Mouse (Mus musculus): Measurements from ENCODE around the gene Slc34a2. TPM values are rescaled to one million over a fixed set of nuclear protein-coding genes. Genes with fewer than 3 reads are reported as not detected.

Gene Slc34a2
- polyA plus RNA-seq, 2 experiments = 0.03 to 0.18 TPM

DNA sequence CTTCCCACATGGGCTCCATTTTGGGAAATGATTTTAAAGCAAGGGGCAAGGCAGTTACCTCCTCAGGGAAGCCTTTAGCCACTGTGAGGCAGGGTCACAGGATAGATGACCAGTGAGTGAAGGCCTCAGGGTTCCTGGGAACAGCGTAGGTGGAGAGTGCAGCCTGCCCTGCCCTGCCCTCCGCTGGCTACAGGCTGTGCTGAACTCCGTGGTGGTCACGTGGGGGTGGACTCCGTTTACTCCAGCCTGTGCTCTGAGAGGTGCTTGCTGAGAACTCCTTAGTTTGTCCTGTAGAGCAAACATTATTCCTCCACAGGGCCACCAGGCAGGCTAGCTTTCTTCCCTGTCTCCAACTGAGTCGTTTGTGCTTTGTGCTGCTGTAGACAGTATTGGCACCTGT lies 10.1 kb downstream of the Slc34a2 start:
- Histone ChIP-seq H3K9ac (ENCODE audit: low read depth, low read length, severe bottlenecking) (no peak overlapping the region), H3K4me1 (ENCODE audit: control insufficient read depth, insufficient read depth, low read length) (no peaks in the 10 kb centered on the region), H3K27me3 (ENCODE audit: control insufficient read depth, insufficient read depth, low read length) (peaks cover 19% of the 10 kb centered on the region; the same call in 1 of the 2 replicates), H3K27ac (replicated peaks; ENCODE audit: low read depth, low read length) (no peak overlapping the region), H3K9me3 (ENCODE audit: control insufficient read depth, low read length) (no peaks in the 10 kb centered on the region), H3K4me2 (replicated peaks; ENCODE audit: low read depth, low read length, severe bottlenecking) (no peak overlapping the region), H3K4me3 (replicated peaks; ENCODE audit: low read length) (no peak overlapping the region), H3K36me3 (ENCODE audit: control insufficient read depth, insufficient read depth, low read length) (no peaks in the 10 kb centered on the region)
- WGBS = 31% methylated on average over 6 of the region's 6 CpGs
- TF ChIP-seq POLR2A (IDR thresholded peaks at IDR 0.05; ENCODE audit: borderline replicate concordance, extremely low read depth, insufficient read depth, insufficient read length) = no peak
- ATAC-seq (ENCODE audit: low FRiP score, low read depth) (no peak), DNase-seq (ENCODE audit: low spot score) (no peak)

DNA sequence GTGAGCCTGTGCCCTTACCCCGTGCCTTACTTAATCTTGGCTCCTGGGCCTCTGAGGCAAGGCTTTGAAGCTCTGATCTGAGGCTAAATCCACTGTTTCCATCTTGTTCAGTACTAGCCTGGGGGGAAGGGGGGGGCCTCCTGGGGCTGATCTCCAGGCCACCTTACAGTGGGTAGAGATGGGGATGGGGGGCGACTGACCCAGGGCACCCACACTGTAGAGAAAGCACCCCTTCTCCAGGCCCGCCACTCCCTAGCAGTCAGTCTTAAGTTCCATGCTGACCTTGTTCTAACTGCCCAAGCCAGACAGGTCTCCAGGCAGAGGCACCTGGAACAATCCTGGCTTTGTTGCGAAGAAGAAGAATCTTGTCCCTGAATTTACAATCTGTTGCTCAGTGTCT lies 10.7 kb downstream of the Slc34a2 start:
- Histone ChIP-seq H3K4me3 (replicated peaks; ENCODE audit: low read length) (peak overlapping the region; percentile 33), H3K4me1 (ENCODE audit: control insufficient read depth, insufficient read depth, low read length) (no peaks in the 10 kb centered on the region), H3K27me3 (ENCODE audit: control insufficient read depth, insufficient read depth, low read length) (peaks cover 19% of the 10 kb centered on the region; the same call in 1 of the 2 replicates), H3K36me3 (ENCODE audit: control insufficient read depth, insufficient read depth, low read length) (no peaks in the 10 kb centered on the region), H3K27ac (replicated peaks; ENCODE audit: low read depth, low read length) (no peak overlapping the region), H3K9me3 (ENCODE audit: control insufficient read depth, low read length) (no peaks in the 10 kb centered on the region), H3K9ac (ENCODE audit: low read depth, low read length, severe bottlenecking) (no peak overlapping the region), H3K4me2 (replicated peaks; ENCODE audit: low read depth, low read length, severe bottlenecking) (peak overlapping the region; percentile 61)
- no peak for DNase-seq (ENCODE audit: low spot score)
- TF ChIP-seq POLR2A (IDR thresholded peaks at IDR 0.05; ENCODE audit: borderline replicate concordance, extremely low read depth, insufficient read depth, insufficient read length) = no peak
- WGBS = 34% methylated on average over 4 of the region's 4 CpGs
- ATAC-seq (ENCODE audit: low FRiP score, low read depth) = no peak

- Histone ChIP-seq H3K4me2 (replicated peaks; ENCODE audit: low read depth, low read length, severe bottlenecking) (peak overlapping the region; percentile 61), H3K27me3 (ENCODE audit: control insufficient read depth, insufficient read depth, low read length) (peaks cover 19% of the 10 kb centered on the region; the same call in 1 of the 2 replicates), H3K27ac (replicated peaks; ENCODE audit: low read depth, low read length) (no peak overlapping the region), H3K4me1 (ENCODE audit: control insufficient read depth, insufficient read depth, low read length) (no peaks in the 10 kb centered on the region), H3K36me3 (ENCODE audit: control insufficient read depth, insufficient read depth, low read length) (no peaks in the 10 kb centered on the region), H3K9ac (ENCODE audit: low read depth, low read length, severe bottlenecking) (peak overlapping the region; percentile 44; the same call in 1 of the 2 replicates), H3K9me3 (ENCODE audit: control insufficient read depth, low read length) (no peaks in the 10 kb centered on the region), H3K4me3 (replicated peaks; ENCODE audit: low read length) (peak overlapping the region; percentile 33)
- DNase-seq (ENCODE audit: low spot score) = peak; percentile 20
- WGBS = under 1% methylated on average over 37 of the region's 39 CpGs
- ATAC-seq (ENCODE audit: low FRiP score, low read depth) = peak; percentile 26; the same call in 1 of the 2 replicates
- no peak for TF ChIP-seq POLR2A (IDR thresholded peaks at IDR 0.05; ENCODE audit: borderline replicate concordance, extremely low read depth, insufficient read depth, insufficient read length)
These were observed 11.2 kb downstream of the Slc34a2 start for GRCm38 (mm10) chr5:53049046-53049445.

DNA sequence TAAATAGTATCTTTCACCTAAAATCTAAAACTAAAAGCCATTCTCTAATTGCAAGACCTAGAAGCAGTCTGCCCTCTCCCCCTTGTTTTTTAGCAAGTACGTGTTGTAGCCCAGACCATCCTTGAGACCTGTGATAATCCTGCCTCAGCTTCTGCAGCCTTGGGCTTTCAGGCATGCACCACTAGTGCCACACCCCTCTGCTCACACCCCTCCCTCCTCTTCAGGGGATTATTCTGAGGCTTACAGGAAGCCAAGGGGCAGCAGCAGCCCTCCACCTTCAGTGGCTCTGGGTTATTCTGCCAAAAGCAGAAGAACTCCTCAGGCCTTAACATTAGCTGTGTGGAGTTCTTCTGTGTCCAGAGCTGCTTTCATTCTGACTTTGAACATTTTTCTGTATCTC lies 13.1 kb downstream of the Slc34a2 start:
- DNase-seq (ENCODE audit: low spot score) (no peak), ATAC-seq (ENCODE audit: low FRiP score, low read depth) (no peak)
- no peak overlapping the region for H3K9ac ChIP-seq (ENCODE audit: low read depth, low read length, severe bottlenecking)
- H3K4me3 ChIP-seq (replicated peaks; ENCODE audit: low read length) = no peak overlapping the region
- no peak overlapping the region for H3K4me2 ChIP-seq (replicated peaks; ENCODE audit: low read depth, low read length, severe bottlenecking)
- no peak overlapping the region for H3K27ac ChIP-seq (replicated peaks; ENCODE audit: low read depth, low read length)
- H3K9me3 ChIP-seq (ENCODE audit: control insufficient read depth, low read length) = no peaks in the 10 kb centered on the region
- H3K4me1 ChIP-seq (ENCODE audit: control insufficient read depth, insufficient read depth, low read length) = no peaks in the 10 kb centered on the region
- 63% methylated on average over 1 of the region's 1 CpGs for WGBS
- H3K27me3 ChIP-seq (ENCODE audit: control insufficient read depth, insufficient read depth, low read length) = peaks cover 19% of the 10 kb centered on the region; the same call in 1 of the 2 replicates
- no peak for TF ChIP-seq POLR2A (IDR thresholded peaks at IDR 0.05; ENCODE audit: borderline replicate concordance, extremely low read depth, insufficient read depth, insufficient read length)
- H3K36me3 ChIP-seq (ENCODE audit: control insufficient read depth, insufficient read depth, low read length) = no peaks in the 10 kb centered on the region

- no peaks in the 10 kb centered on the region for H3K9me3 ChIP-seq (ENCODE audit: control insufficient read depth, low read length)
- ATAC-seq (ENCODE audit: low FRiP score, low read depth) = no peak
These were observed 15.4 kb downstream of the Slc34a2 start for GRCm38 (mm10) chr5:53053246-53053645.

More at GRCm38 (mm10) chr5:53053246-53053645, 15.4 kb downstream of the Slc34a2 start:
- no peak overlapping the region for H3K4me2 ChIP-seq (replicated peaks; ENCODE audit: low read depth, low read length, severe bottlenecking)
- H3K27ac ChIP-seq (replicated peaks; ENCODE audit: low read depth, low read length) = no peak overlapping the region
- H3K9ac ChIP-seq (ENCODE audit: low read depth, low read length, severe bottlenecking) = no peak overlapping the region
- no peak overlapping the region for H3K4me3 ChIP-seq (replicated peaks; ENCODE audit: low read length)
- H3K36me3 ChIP-seq (ENCODE audit: control insufficient read depth, insufficient read depth, low read length) = no peaks in the 10 kb centered on the region
- 81% methylated on average over 2 of the region's 2 CpGs for WGBS
- no peaks in the 10 kb centered on the region for H3K4me1 ChIP-seq (ENCODE audit: control insufficient read depth, insufficient read depth, low read length)
- no peak for TF ChIP-seq POLR2A (IDR thresholded peaks at IDR 0.05; ENCODE audit: borderline replicate concordance, extremely low read depth, insufficient read depth, insufficient read length)
- DNase-seq (ENCODE audit: low spot score) = no peak
- peaks cover 19% of the 10 kb centered on the region; the same call in 1 of the 2 replicates for H3K27me3 ChIP-seq (ENCODE audit: control insufficient read depth, insufficient read depth, low read length)
